Comparison of ENCODE assay signal across 8 mouse cellular contexts in genomic region chr14:87451645-87452443, GRCm38 (mm10). TPM values are rescaled to one million over a fixed set of nuclear protein-coding genes. Genes with fewer than 3 reads are reported as not detected.
DNase-seq lines count a peak whose midpoint lies in the region; ATAC-seq and TF ChIP-seq lines count a peak whose summit lies in the region.

No protein-coding gene starts in this region.

- peak; percentile 16; the same call in 1 of the 2 replicates for TF ChIP-seq CTCF in lung, adult 2 months (IDR thresholded peaks at IDR 0.05; ENCODE audit: insufficient read depth, low read length)

- peak; percentile 49 for DNase-seq in MEL-GATA-1-ER (ENCODE audit: extremely low read depth, low read depth)
- peak; percentile 62 for DNase-seq in c-Kit-negative CD71-positive TER-119-positive erythroid progenitor cells, embryonic 14.5 days (ENCODE audit: low read depth, low spot score)
- DNase-seq in fibroblast of lung, adult 2 months (ENCODE audit: low read depth), result peak; percentile 53
- DNase-seq in large intestine, adult 2 months (ENCODE audit: low read depth, low spot score), result peak; percentile 55
- peak; percentile 63 for DNase-seq in lung, adult 2 months
- DNase-seq in thymus, postnatal 4 days, result peak; percentile 77

- H3K36me3 ChIP-seq in neural tube, embryonic 15.5 days, result no peaks in the 10 kb centered on the region

- peak overlapping the region; percentile 16 for H3K4me3 ChIP-seq in lung, adult 2 months (replicated peaks; ENCODE audit: extremely low read depth, low read depth, low read length)
- no peak overlapping the region for H3K4me3 ChIP-seq in neural tube, embryonic 15.5 days (replicated peaks)

- H3K27ac ChIP-seq in neural tube, embryonic 15.5 days (replicated peaks), result peak overlapping the region; percentile 61; the same call in 1 of the 2 replicates

- H3K27me3 ChIP-seq in neural tube, embryonic 15.5 days (replicated peaks), result no peaks in the 10 kb centered on the region

- peak; percentile 90 to 95 for ATAC-seq in hematopoietic stem cell, adult 5-6 weeks (replicated peaks in 1 of 2; ENCODE audit: insufficient read depth in 1 of 2, low FRiP score in 2 of 2, low TSS enrichment in 1 of 2, low read depth in 1 of 2, poor library complexity in 2 of 2, severe bottlenecking in 2 of 2)
- ATAC-seq in neural tube, embryonic 15.5 days (ENCODE audit: low FRiP score), result peak; percentile 91

- no peaks in the 10 kb centered on the region for H3K9me3 ChIP-seq in neural tube, embryonic 15.5 days (replicated peaks)

- no peak for TF ChIP-seq POLR2A in lung, adult 2 months (IDR thresholded peaks at IDR 0.05; ENCODE audit: borderline replicate concordance, extremely low read depth, low read depth, low read length)

- peak overlapping the region; percentile 29 for H3K4me2 ChIP-seq in neural tube, embryonic 15.5 days

- whole genome bisulfite sequencing in large intestine, adult 2 months, result 8% methylated on average over 7 of the region's 7 CpGs
- WGBS in lung, adult 2 months, result 3% methylated on average over 7 of the region's 7 CpGs
- 5% methylated on average over 7 of the region's 7 CpGs for WGBS in neural tube, embryonic 15.5 days

- peaks cover 9% of the 10 kb centered on the region for H3K4me1 ChIP-seq in lung, adult 2 months (ENCODE audit: control insufficient read depth, insufficient read depth, low read length)
- H3K4me1 ChIP-seq in neural tube, embryonic 15.5 days, result peaks cover 3% of the 10 kb centered on the region; the same call in 1 of the 2 replicates

- peak overlapping the region; percentile 14; the same call in 1 of the 2 replicates for H3K9ac ChIP-seq in neural tube, embryonic 15.5 days (replicated peaks)

RNA-seq across cellular contexts. Expression of gene Tdrd3, which starts 35.4 kb away (rescaled TPM):
- total RNA-seq in hematopoietic stem cell, adult 5-6 weeks (2017), result 52.9 and 56.3 TPM in 2 replicates
- polyA plus RNA-seq in large intestine, adult 2 months (2012; rRNA removed), result 2.1 and 2.4 TPM in 2 replicates
- 2.8 and 4.8 TPM in 2 replicates for polyA plus RNA-seq in lung, adult 2 months (2012; rRNA removed)
- 36.8 and 38.0 TPM in 2 replicates for polyA plus RNA-seq in neural tube, embryonic 15.5 days (2015; fragmentation: Nextera tagmentation; extraction: Ambion mirVana)
